Mouse (Mus musculus) stomach, embryonic 14.5 days (tissue): ENCODE measurements around the gene Kazn. TPM values are rescaled to one million over a fixed set of nuclear protein-coding genes. Genes with fewer than 3 reads are reported as not detected.

Source experiments
- ATAC-seq: fragments of 200-750 bp; cut with Nextera tagmentation; 2 replicates; pipeline ENCODE4 v1.8.0; 2017; ENCODE audit warnings: low read depth, moderate TSS enrichment; ENCODE audit not compliant: insufficient number of reproducible peaks, insufficient read depth, low FRiP score
- H3K27ac ChIP-seq: fragments of 300-500 bp; sonication (generic); 2 replicates; pipeline ENCODE4 v1.5.1; 2014; ENCODE audit warnings: mild to moderate bottlenecking, low read length, moderate library complexity, mixed read lengths
- H3K27me3 ChIP-seq: fragments of 300-500 bp; sonication (generic); 2 replicates; pipeline ENCODE4 v1.6.1; 2014; ENCODE audit warnings: low read length, control low read depth, mixed read lengths; ENCODE audit not compliant: control insufficient read depth, insufficient read depth
- H3K36me3 ChIP-seq: fragments of 300-500 bp; sonication (generic); 2 replicates; pipeline ENCODE4 v1.6.1; 2014; ENCODE audit warnings: mild to moderate bottlenecking, control low read depth, low read length, moderate library complexity, mixed read lengths; ENCODE audit not compliant: control insufficient read depth, insufficient read depth
- H3K4me1 ChIP-seq: fragments of 300-500 bp; sonication (generic); 2 replicates; pipeline ENCODE4 v1.6.1; 2014; ENCODE audit warnings: low read length, control low read depth, mixed read lengths; ENCODE audit not compliant: control insufficient read depth, insufficient read depth
- H3K4me2 ChIP-seq: fragments of 300-500 bp; sonication (generic); replicated peaks from 2 replicates; pipeline ENCODE4 v1.6.1; 2014; ENCODE audit warnings: low read depth, low read length, control low read depth
- H3K4me3 ChIP-seq: fragments of 300-500 bp; sonication (generic); 2 replicates; pipeline ENCODE4 v1.5.1; 2014; ENCODE audit warnings: low read depth, low read length, control low read depth
- H3K9ac ChIP-seq: fragments of 300-500 bp; sonication (generic); replicated peaks from 2 replicates; pipeline ENCODE4 v1.6.1; 2014; ENCODE audit warnings: low read depth, mild to moderate bottlenecking, control low read depth, low read length, moderate library complexity, mixed read lengths
- H3K9me3 ChIP-seq: fragments of 300-500 bp; sonication (generic); 2 replicates; pipeline ENCODE4 v1.6.1; 2016; ENCODE audit warnings: low read depth, low read length, control low read depth; ENCODE audit not compliant: control insufficient read depth
- WGBS: fragments of 180-500 bp; shearing (Covaris S2); extraction: QIAGEN DNeasy Blood & Tissue Kit; methylation state at CpG from one replicate; pipeline ENCODE4 v1.1.7; 2014; 5-methylcytosine and 5-hydroxymethylcytosine counted together
- polyA plus RNA-seq: library from polyadenylated mRNA; unstranded; fragments of >200 nt; fragmentation: Nextera tagmentation; extraction: Ambion mirVana; gene quantifications from 2 replicates; pipeline ENCODE4 v1.2.1, GENCODE M21; 2014

Kazn gene
- polyA plus RNA-seq, 1 experiment from 2014 or later: 12.5 TPM

DNA sequence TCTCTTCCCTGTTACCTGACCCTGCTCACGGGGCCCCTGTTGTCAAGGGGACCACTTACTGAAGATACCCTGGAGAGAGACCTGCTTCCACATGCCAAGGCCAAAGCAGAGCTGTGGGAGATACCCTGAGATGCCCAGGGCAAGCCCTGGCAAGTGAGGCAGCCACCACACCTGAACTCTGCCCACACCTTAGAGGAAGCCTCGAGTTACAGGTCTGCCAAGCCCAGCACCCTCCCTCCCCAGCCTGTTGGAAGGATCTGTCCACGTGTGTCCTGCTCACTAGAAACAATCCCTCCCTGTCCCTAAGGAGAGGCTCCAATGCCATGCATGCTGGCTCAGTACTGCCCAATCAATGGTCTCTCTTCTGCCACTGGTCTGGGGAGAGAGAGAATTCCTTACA, 56.2 kb downstream of the Kazn start:
- Histone ChIP-seq H3K36me3 (no peaks in the 10 kb centered on the region), H3K4me1 (peaks cover 30% of the 10 kb centered on the region), H3K27me3 (no peaks in the 10 kb centered on the region), H3K4me3 (no peak overlapping the region), H3K27ac (no peak overlapping the region), H3K9ac (no peak overlapping the region), H3K9me3 (no peaks in the 10 kb centered on the region), H3K4me2 (no peak overlapping the region)
- ATAC-seq: no peak
- 59% methylated on average over 3 of the region's 3 CpGs for WGBS

DNA sequence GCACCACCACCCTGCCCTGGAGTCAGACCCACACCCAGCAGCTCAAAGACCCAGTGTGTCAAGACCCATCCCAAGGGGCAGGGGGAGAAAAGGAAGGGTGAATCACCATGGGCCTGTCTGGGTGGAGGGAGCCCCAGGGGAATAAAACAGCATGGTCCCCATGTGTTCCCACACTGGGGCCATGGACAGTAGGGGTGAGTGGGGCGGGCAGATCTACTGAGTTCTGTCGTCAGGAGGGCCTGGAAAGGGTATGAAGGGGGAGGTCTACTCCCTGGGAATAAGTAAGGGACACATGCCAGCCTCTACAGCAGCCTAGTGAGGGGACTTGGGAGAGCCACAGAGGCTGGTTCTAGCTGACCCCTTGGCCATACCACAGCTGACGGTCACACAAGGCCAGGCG, 57.6 kb downstream of the Kazn start:
- no peak for ATAC-seq
- H3K9me3 ChIP-seq: 0 out of 2 replicates have a peak, but pooled peaks cover 3% of the 10 kb centered on the region
- no peak overlapping the region for H3K4me3 ChIP-seq
- no peak overlapping the region for H3K27ac ChIP-seq
- no peaks in the 10 kb centered on the region for H3K27me3 ChIP-seq
- no peak overlapping the region for H3K9ac ChIP-seq
- H3K4me1 ChIP-seq: peaks cover 30% of the 10 kb centered on the region
- WGBS: 85% methylated on average over 4 of the region's 4 CpGs
- H3K4me2 ChIP-seq: no peak overlapping the region
- no peaks in the 10 kb centered on the region for H3K36me3 ChIP-seq

DNA sequence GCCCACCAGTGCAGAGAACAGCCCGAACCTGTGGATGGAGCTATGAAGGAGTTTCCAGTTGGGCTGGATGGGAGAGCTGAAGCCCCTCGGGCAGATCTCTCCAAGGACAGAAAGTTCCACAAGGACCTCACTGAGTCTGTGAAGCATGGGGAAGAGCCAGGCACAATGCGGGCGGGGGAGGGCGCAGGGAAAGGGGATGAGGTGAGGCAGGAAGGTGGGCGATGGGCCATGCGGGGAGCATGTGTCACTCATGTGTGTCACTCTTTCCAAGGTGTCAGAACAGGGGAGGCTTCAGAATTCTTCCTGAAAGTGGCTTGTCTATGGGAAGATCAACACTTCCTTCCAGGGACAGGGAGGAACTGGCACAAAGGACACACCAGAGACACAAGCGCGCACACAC, 58.3 kb downstream of the Kazn start:
- WGBS: 75% methylated on average over 9 of the region's 9 CpGs
- H3K4me1 ChIP-seq: peaks cover 30% of the 10 kb centered on the region
- H3K9ac ChIP-seq: no peak overlapping the region; the same call in 1 of the 2 replicates

DNA sequence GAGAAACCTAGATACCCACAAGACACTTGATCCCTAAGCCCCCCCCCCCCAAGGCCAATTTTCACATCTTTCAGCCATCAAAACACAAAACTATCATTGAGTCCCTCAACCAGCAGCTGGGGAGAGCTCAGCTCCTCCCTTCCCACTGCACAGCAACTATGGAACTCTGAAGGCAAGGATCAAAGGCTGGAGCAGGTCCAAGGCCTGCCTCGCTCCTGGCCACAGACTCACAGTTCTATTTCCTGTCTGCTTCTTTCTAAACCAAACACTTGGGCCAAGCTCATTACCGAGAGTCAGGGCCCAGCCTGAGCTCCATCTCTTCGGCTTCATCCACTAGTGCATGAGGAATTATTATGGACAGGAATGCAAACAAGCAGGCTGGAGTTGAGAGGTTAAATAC, 58.9 kb downstream of the Kazn start:
- H3K4me3 ChIP-seq: no peak overlapping the region
- peak overlapping the region; percentile 92 for H3K27ac ChIP-seq
- no peaks in the 10 kb centered on the region for H3K36me3 ChIP-seq
- peaks cover 32% of the 10 kb centered on the region for H3K4me1 ChIP-seq
- H3K27me3 ChIP-seq: no peaks in the 10 kb centered on the region
- WGBS: 1% methylated on average over 3 of the region's 3 CpGs
- H3K9ac ChIP-seq: no peak overlapping the region; the same call in 1 of the 2 replicates
- peak; percentile 75 for ATAC-seq
- 0 out of 2 replicates have a peak, but pooled peaks cover 3% of the 10 kb centered on the region for H3K9me3 ChIP-seq
- H3K4me2 ChIP-seq: no peak overlapping the region

More for the DNA sequence above, 58.3 kb downstream of the Kazn start:
- no peak for ATAC-seq
- peak overlapping the region; percentile 92 for H3K27ac ChIP-seq
- no peaks in the 10 kb centered on the region for H3K27me3 ChIP-seq
- H3K4me2 ChIP-seq: no peak overlapping the region
- no peak overlapping the region for H3K4me3 ChIP-seq
- H3K9me3 ChIP-seq: 0 out of 2 replicates have a peak, but pooled peaks cover 3% of the 10 kb centered on the region
- no peaks in the 10 kb centered on the region for H3K36me3 ChIP-seq

DNA sequence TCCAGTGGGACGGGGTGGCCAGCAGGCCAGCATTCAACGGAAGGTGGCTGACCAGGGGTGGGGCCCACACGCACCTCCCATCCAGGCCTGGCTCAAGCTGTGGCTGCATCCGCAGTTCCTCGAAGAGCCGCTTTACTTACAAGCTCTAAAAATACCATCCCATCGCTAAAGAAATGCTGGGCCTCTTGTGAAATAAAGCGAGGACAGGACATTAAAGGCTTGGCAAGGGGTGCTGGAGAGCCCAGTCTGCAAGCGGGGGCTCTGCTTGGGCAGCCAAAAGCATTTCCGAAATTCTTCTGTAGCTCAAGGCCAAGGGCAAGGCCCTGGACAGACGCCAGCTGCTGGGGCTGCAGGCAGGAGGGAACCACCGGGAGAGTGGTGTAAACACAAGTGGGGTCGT, 59.7 kb downstream of the Kazn start:
- Histone ChIP-seq H3K4me3 (no peak overlapping the region), H3K27me3 (no peaks in the 10 kb centered on the region), H3K27ac (peak overlapping the region; percentile 92; the same call in 1 of the 2 replicates), H3K9ac (no peak overlapping the region), H3K4me2 (no peak overlapping the region), H3K9me3 (0 out of 2 replicates have a peak, but pooled peaks cover 3% of the 10 kb centered on the region), H3K36me3 (no peaks in the 10 kb centered on the region), H3K4me1 (peaks cover 39% of the 10 kb centered on the region)
- ATAC-seq: peak; percentile 20; the same call in 1 of the 2 replicates
- WGBS: 24% methylated on average over 13 of the region's 13 CpGs

DNA sequence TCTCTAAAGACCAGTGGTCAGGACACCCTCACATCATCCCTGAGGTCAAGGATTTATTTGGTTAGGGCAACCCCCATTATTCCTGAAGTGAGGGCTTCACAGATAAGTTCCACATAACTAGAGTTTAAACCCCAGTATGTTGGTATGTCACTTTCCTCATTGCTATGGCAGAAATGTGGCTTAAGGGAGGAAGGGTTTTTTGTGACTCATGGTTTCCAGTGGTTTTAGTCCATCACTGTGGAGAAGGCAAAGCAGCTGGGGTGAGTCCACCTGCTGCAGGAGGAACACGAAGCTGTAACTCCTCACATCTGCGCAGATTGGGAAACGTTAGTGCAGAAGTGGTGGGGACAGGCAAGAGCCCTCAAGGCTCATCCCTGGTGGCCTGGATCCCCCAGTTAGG, 62.5 kb downstream of the Kazn start:
- 87% methylated on average over 3 of the region's 3 CpGs for WGBS
- H3K27ac ChIP-seq: no peak overlapping the region
- H3K9ac ChIP-seq: no peak overlapping the region
- no peak for ATAC-seq
- H3K36me3 ChIP-seq: no peaks in the 10 kb centered on the region
- no peaks in the 10 kb centered on the region for H3K27me3 ChIP-seq
- H3K4me3 ChIP-seq: no peak overlapping the region
- H3K4me1 ChIP-seq: peaks cover 50% of the 10 kb centered on the region
- 0 out of 2 replicates have a peak, but pooled peaks cover 3% of the 10 kb centered on the region for H3K9me3 ChIP-seq
- no peak overlapping the region for H3K4me2 ChIP-seq

DNA sequence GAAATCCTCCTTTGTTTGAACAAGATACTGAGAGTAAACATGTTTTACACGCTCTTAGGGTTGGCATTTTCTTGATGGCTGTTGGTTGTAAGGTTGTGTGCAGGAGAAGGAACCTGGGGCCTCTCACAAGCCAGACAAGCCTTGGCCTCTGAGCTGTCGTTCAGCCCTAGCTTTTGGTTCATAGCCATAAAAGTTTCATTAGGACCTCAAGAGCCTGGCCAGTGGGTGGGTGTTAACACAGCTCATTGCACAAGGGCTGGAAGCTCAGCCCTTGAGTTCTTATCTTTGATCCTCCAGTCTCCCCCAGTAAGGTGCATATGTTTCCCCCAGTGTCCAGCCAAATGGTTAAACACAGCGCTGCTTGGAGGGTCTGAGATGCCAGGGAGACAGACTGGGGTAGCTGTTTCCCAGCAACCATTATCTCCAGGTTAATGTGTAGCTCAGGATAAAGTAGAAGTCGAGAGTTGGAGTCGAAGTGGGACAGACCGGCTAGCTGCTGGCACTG, 65.2 kb downstream of the Kazn start:
- ATAC-seq: peak; percentile 74
- Histone ChIP-seq H3K36me3 (no peaks in the 10 kb centered on the region), H3K9ac (no peak overlapping the region), H3K4me2 (no peak overlapping the region), H3K27me3 (no peaks in the 10 kb centered on the region), H3K9me3 (0 out of 2 replicates have a peak, but pooled peaks cover 3% of the 10 kb centered on the region), H3K4me3 (no peak overlapping the region), H3K27ac (peak overlapping the region; percentile 57), H3K4me1 (peaks cover 37% of the 10 kb centered on the region)
- 39% methylated on average over 6 of the region's 6 CpGs for WGBS

DNA sequence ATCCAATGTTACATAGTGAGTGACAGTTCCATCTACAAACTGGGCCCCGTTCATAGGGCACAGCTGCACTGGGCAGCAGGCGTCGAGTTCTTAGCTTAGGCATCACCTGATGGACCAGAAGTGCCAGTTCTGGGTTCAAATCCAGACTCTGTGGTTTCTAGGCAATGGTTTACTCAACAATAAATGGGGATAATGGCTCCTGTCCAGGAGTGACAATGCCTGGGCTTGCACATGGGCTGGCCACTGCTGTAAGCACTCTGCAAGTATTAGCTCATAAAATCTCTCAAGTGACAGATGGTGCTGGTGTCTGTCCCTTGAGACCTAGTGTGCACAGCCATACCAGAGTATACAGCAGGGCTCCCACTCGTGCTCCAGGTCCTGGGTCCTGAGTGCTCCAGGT, 66.3 kb downstream of the Kazn start:
- H3K27me3 ChIP-seq: no peaks in the 10 kb centered on the region
- H3K4me1 ChIP-seq: peaks cover 37% of the 10 kb centered on the region
- no peaks in the 10 kb centered on the region for H3K36me3 ChIP-seq
- no peak overlapping the region for H3K4me3 ChIP-seq
- H3K4me2 ChIP-seq: no peak overlapping the region
- no peak for ATAC-seq
- H3K9me3 ChIP-seq: 0 out of 2 replicates have a peak, but pooled peaks cover 3% of the 10 kb centered on the region
- peak overlapping the region; percentile 57; the same call in 1 of the 2 replicates for H3K27ac ChIP-seq
- H3K9ac ChIP-seq: no peak overlapping the region
- WGBS: 73% methylated on average over 4 of the region's 4 CpGs
